Mouse (Mus musculus) intestine, embryonic 14.5 days (tissue): ENCODE data around the gene Rnf217. TPM values are rescaled to one million over a fixed set of nuclear protein-coding genes. Genes with fewer than 3 reads are reported as not detected.

Experiments used
- ATAC-seq: fragments of 200-750 bp; cut with Nextera tagmentation; replicated peaks from 2 replicates; pipeline ENCODE4 v1.8.0; 2017; ENCODE audit warnings: low read depth, moderate number of reproducible peaks, moderate TSS enrichment, moderate library complexity; ENCODE audit not compliant: low FRiP score, low TSS enrichment
- DNase-seq: peaks from one replicate; pipeline ENCODE4 v3.0.0-alpha.2; 2018; ENCODE audit warnings: low spot score
- H3K27ac ChIP-seq: fragments of 300-500 bp; sonication (generic); 2 replicates; pipeline ENCODE4 v1.5.1; 2014; ENCODE audit warnings: low read depth, mild to moderate bottlenecking, control low read depth
- H3K27me3 ChIP-seq: fragments of 300-500 bp; sonication (generic); replicated peaks from 2 replicates; pipeline ENCODE4 v1.6.1; 2014; ENCODE audit warnings: low read length, control low read depth; ENCODE audit not compliant: control insufficient read depth, insufficient read depth
- H3K36me3 ChIP-seq: fragments of 300-500 bp; sonication (generic); 2 replicates; pipeline ENCODE4 v1.6.1; 2014; ENCODE audit warnings: low read length, control low read depth; ENCODE audit not compliant: control insufficient read depth, insufficient read depth
- H3K4me1 ChIP-seq: fragments of 300-500 bp; sonication (generic); replicated peaks from 2 replicates; pipeline ENCODE4 v1.6.1; 2014; ENCODE audit warnings: low read length, control low read depth, mixed read lengths; ENCODE audit not compliant: control insufficient read depth, insufficient read depth
- H3K4me2 ChIP-seq: fragments of 300-500 bp; sonication (generic); 2 replicates; pipeline ENCODE4 v1.6.1; 2014; ENCODE audit warnings: low read length
- H3K4me3 ChIP-seq: fragments of 300-500 bp; sonication (generic); 2 replicates; pipeline ENCODE4 v1.5.1; 2014; ENCODE audit warnings: low read depth, low read length, control low read depth, mixed read lengths
- H3K9ac ChIP-seq: fragments of 300-500 bp; sonication (generic); 2 replicates; pipeline ENCODE4 v1.6.1; 2014; ENCODE audit warnings: mild to moderate bottlenecking, low read length
- H3K9me3 ChIP-seq: fragments of 300-500 bp; sonication (generic); 2 replicates; pipeline ENCODE4 v1.6.1; 2016; ENCODE audit warnings: low read length, control low read depth; ENCODE audit not compliant: control insufficient read depth
- WGBS: fragments of 180-500 bp; shearing (Covaris S2); extraction: QIAGEN DNeasy Blood & Tissue Kit; methylation state at CpG from one replicate; pipeline ENCODE4 v1.1.7; 2014; 5-methylcytosine and 5-hydroxymethylcytosine counted together
- polyA plus RNA-seq: library from polyadenylated mRNA; unstranded; fragments of >200 nt; fragmentation: Nextera tagmentation; extraction: Ambion mirVana; gene quantifications from 2 replicates; pipeline ENCODE4 v1.2.1, GENCODE M21; 2014

Gene Rnf217
- polyA plus RNA-seq, 1 experiment from 2014 or later, result 3.5 TPM

GRCm38 (mm10) chr10:31580722-31581121, 28.3 kb downstream of the Rnf217 start:
- no peak overlapping the region for H3K27ac ChIP-seq
- no peak for ATAC-seq
- no peaks in the 10 kb centered on the region for H3K27me3 ChIP-seq
- 87% methylated on average over 4 of the region's 4 CpGs for WGBS
- H3K4me2 ChIP-seq, result no peak overlapping the region
- no peak overlapping the region for H3K9ac ChIP-seq
- DNase-seq, result no peak
- no peaks in the 10 kb centered on the region for H3K9me3 ChIP-seq
- no peaks in the 10 kb centered on the region for H3K4me1 ChIP-seq
- no peak overlapping the region for H3K4me3 ChIP-seq
- H3K36me3 ChIP-seq, result no peaks in the 10 kb centered on the region

DNA sequence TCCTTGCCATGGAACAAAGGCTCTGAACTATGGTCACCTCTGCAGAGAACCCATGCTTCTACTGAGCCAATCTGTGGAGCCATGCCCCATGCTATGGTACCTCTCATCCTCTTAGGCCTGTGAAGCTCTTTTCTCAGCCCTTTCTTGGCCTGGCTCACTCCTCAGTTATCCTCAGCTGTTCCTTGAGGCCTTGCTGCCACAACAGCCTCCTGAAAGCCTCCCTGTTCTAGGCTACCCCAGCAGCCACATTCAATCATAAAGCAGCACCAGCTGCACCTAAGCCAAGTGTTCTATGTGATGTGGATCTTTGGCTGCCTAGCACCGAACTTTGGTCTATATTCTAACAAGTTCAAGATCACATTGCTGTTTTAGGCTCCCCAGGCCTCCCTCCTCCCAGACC, 28.9 kb downstream of the Rnf217 start:
- no peaks in the 10 kb centered on the region for H3K27me3 ChIP-seq
- no peak overlapping the region for H3K9ac ChIP-seq
- no peak overlapping the region for H3K27ac ChIP-seq
- DNase-seq (no peak), ATAC-seq (no peak)
- H3K4me1 ChIP-seq, result no peaks in the 10 kb centered on the region
- H3K36me3 ChIP-seq, result no peaks in the 10 kb centered on the region
- no peak overlapping the region for H3K4me2 ChIP-seq
- H3K9me3 ChIP-seq, result no peaks in the 10 kb centered on the region
- WGBS, result 92% methylated on average over 1 of the region's 1 CpGs
- no peak overlapping the region for H3K4me3 ChIP-seq

DNA sequence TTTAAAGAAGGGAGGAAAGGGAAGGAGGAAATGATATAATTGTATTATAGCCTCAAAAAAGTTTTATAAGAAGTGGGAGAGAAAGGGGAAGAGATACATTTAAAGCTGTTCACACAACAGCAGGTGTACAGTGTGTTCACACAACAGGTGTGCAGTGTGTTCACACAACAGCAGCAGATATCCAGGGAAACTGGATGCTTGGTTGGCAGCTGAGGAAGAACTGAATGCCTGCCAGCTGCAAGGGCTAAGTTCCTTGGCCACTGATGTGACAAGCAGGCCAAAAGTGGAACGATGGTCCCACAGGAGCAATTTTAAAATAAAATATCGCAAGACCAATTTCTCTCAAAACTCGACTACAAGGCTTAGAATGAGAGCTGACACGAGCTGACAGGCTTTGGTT, 35.7 kb downstream of the Rnf217 start:
- DNase-seq, result no peak
- H3K9ac ChIP-seq, result no peak overlapping the region
- H3K4me1 ChIP-seq, result no peaks in the 10 kb centered on the region
- WGBS, result 93% methylated on average over 4 of the region's 4 CpGs
- H3K27ac ChIP-seq, result no peak overlapping the region
- H3K4me3 ChIP-seq, result no peak overlapping the region
- no peak overlapping the region for H3K4me2 ChIP-seq
- no peaks in the 10 kb centered on the region for H3K9me3 ChIP-seq
- ATAC-seq, result no peak
- no peaks in the 10 kb centered on the region for H3K36me3 ChIP-seq
- no peaks in the 10 kb centered on the region for H3K27me3 ChIP-seq

DNA sequence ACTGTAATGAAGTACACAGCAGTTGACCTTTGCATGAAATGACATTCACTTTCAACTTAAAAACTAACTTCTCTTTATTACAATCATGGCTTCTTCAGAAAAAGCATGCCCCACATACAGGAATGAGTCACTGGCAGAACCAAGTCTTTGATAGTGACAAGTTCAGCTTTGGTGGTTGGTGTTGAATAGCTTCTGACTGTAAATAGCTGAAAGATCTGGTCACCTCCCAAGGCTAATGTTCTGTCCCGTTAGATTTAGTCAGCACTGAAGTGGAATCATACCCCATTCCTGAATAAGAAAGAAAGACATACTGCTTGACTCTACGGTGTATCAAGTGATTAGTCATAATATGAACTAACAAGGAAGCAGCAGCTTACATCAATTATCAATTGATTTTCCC, 51.7 kb downstream of the Rnf217 start:
- no peak overlapping the region for H3K9ac ChIP-seq
- ATAC-seq (no peak), DNase-seq (no peak)
- WGBS, result 88% methylated on average over 2 of the region's 2 CpGs
- H3K4me2 ChIP-seq, result no peak overlapping the region
- no peaks in the 10 kb centered on the region for H3K9me3 ChIP-seq
- H3K36me3 ChIP-seq, result no peaks in the 10 kb centered on the region
- H3K4me3 ChIP-seq, result no peak overlapping the region
- no peak overlapping the region for H3K27ac ChIP-seq
- H3K4me1 ChIP-seq, result no peaks in the 10 kb centered on the region
- H3K27me3 ChIP-seq, result no peaks in the 10 kb centered on the region

DNA sequence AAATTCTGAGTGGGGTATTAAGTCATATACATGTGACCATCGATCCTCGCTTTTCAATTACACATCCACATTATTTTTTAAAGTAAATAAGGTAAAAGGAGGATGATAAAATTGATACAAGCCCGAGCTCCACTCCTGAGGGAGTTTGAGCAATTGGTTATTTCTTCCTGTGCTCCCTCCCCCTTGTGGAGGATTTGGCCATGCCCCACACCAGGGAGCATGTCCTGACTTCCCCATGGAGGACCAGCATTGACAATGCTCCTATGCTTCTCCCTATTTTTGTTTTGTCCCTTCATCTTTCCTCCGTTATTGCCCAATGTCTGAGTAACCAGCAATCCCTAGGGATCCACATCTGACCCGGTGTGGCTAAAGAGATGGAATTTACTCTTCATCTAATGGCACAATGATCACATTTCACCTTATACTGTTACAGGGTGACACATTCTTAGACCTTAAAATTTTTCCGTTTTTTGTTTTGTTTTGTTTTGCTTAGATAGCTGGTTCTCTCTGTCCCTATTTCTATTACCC, 53.5 kb downstream of the Rnf217 start:
- Histone ChIP-seq H3K4me2 (no peak overlapping the region), H3K4me3 (no peak overlapping the region), H3K27me3 (no peaks in the 10 kb centered on the region), H3K9ac (no peak overlapping the region), H3K4me1 (no peaks in the 10 kb centered on the region), H3K27ac (no peak overlapping the region), H3K36me3 (no peaks in the 10 kb centered on the region), H3K9me3 (no peaks in the 10 kb centered on the region)
- ATAC-seq (no peak), DNase-seq (no peak)
- WGBS, result 89% methylated on average over 6 of the region's 6 CpGs

GRCm38 (mm10) chr10:31553302-31553701, 55.7 kb downstream of the Rnf217 start:
- 90% methylated on average over 4 of the region's 4 CpGs for WGBS
- DNase-seq, result no peak
- no peaks in the 10 kb centered on the region for H3K27me3 ChIP-seq
- H3K4me3 ChIP-seq, result no peak overlapping the region
- H3K9ac ChIP-seq, result no peak overlapping the region
- ATAC-seq, result no peak
- no peaks in the 10 kb centered on the region for H3K36me3 ChIP-seq
- no peaks in the 10 kb centered on the region for H3K9me3 ChIP-seq
- H3K27ac ChIP-seq, result no peak overlapping the region
- no peaks in the 10 kb centered on the region for H3K4me1 ChIP-seq
- H3K4me2 ChIP-seq, result no peak overlapping the region

- Histone ChIP-seq H3K9me3 (no peaks in the 10 kb centered on the region), H3K27me3 (no peaks in the 10 kb centered on the region), H3K4me2 (no peak overlapping the region), H3K4me1 (no peaks in the 10 kb centered on the region), H3K9ac (no peak overlapping the region), H3K4me3 (no peak overlapping the region), H3K36me3 (no peaks in the 10 kb centered on the region), H3K27ac (no peak overlapping the region)
- 76% methylated on average over 7 of the region's 7 CpGs for WGBS
- ATAC-seq (no peak), DNase-seq (no peak)
These were observed 57.1 kb downstream of the Rnf217 start for GRCm38 (mm10) chr10:31551850-31552249.

- no peak overlapping the region for H3K4me2 ChIP-seq
- H3K4me3 ChIP-seq, result no peak overlapping the region
- no peak overlapping the region for H3K9ac ChIP-seq
- ATAC-seq, result no peak
- H3K4me1 ChIP-seq, result no peaks in the 10 kb centered on the region
- 64% methylated on average over 1 of the region's 1 CpGs for WGBS
- no peaks in the 10 kb centered on the region for H3K27me3 ChIP-seq
- no peaks in the 10 kb centered on the region for H3K36me3 ChIP-seq
- H3K27ac ChIP-seq, result no peak overlapping the region
- no peaks in the 10 kb centered on the region for H3K9me3 ChIP-seq
- DNase-seq, result no peak
These were observed 57.6 kb downstream of the Rnf217 start for GRCm38 (mm10) chr10:31551362-31551761.

GRCm38 (mm10) chr10:31547156-31547555, 61.8 kb downstream of the Rnf217 start:
- Histone ChIP-seq H3K4me2 (no peak overlapping the region), H3K4me3 (no peak overlapping the region), H3K4me1 (no peaks in the 10 kb centered on the region), H3K27ac (no peak overlapping the region), H3K27me3 (no peaks in the 10 kb centered on the region), H3K36me3 (no peaks in the 10 kb centered on the region), H3K9me3 (no peaks in the 10 kb centered on the region), H3K9ac (no peak overlapping the region)
- DNase-seq (no peak), ATAC-seq (no peak)
- 52% methylated on average over 2 of the region's 2 CpGs for WGBS
